Comparison of ENCODE assay signal across 18 mouse cellular contexts in the genomic region with DNA sequence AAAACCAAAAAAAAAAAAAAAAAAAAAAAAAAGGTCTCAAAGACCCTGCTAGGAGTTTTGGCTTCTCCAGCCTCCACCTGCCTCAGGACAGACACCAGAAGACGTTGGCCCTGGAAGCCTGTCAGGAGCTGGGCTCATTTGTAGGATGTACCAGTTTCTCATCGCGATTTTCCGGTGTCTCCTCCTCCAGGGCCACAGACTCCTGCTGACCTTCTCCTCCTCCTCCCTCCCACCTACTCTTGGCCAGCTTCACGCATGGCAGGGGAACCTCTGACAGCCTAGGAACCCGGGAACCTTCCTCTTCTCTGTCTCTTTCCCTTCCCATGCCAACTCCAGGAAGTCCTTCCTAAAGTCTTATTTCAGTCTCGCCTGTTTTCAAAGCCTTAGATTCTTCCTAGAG. TPM values are rescaled to one million over a fixed set of nuclear protein-coding genes. Genes with fewer than 3 reads are reported as not detected.
DNase-seq lines count a peak whose midpoint lies in the region; TF ChIP-seq lines count a peak whose summit lies in the region.
"Had no signal": no experiment of that assay in that cellular context is flagged by ENCODE, and none has a peak within 500 bp of the region (broad histone marks: within the 10 kb centered on the region; RNA-seq: fewer than 3 reads in every experiment).

No protein-coding gene starts in this region.

- H3K4me3 ChIP-seq in layer of hippocampus, adult 2 months = no peak overlapping the region
- H3K4me3 ChIP-seq: embryonic facial prominence, embryonic 15.5 days; erythroblast, embryonic 14.5 days; forebrain, embryonic 10.5 days; heart, adult 2 months; heart, embryonic 15.5 days; hindbrain, embryonic 13.5 days had no signal

- TF ChIP-seq CTCF in layer of hippocampus, adult 2 months (conservative IDR thresholded peaks at IDR 0.05) = no peak

- H3K27ac ChIP-seq in layer of hippocampus, adult 2 months = peak overlapping the region; percentile 51
- H3K27ac ChIP-seq: forebrain, embryonic 10.5 days; heart, embryonic 15.5 days; hindbrain, embryonic 13.5 days; hindbrain, postnatal 0 days had no signal

- DNase-seq in cerebellum, adult 9-10 months = peak; percentile 62
- no peak for DNase-seq in cerebellum, postnatal 10 days
- DNase-seq in layer of hippocampus, adult 2 months (ENCODE audit: low spot score in 2 of 2) = no peak
- no peak for DNase-seq in layer of hippocampus, postnatal 36 days
- DNase-seq in brain, adult 2 months (ENCODE audit: low read depth, low spot score) = peak; percentile 25
- peak; percentile 22 for DNase-seq in cerebellum, postnatal 36 days
- no peak for DNase-seq in urinary bladder, postnatal 10 days (ENCODE audit: low spot score)
- no peak for DNase-seq in lung, postnatal 25 days (ENCODE audit: low spot score)
- DNase-seq: embryo, embryonic 11 days; kidney, adult 11 months had no signal

RNA-seq across cellular contexts. Expression of a gene that starts 7.0 kb away (rescaled TPM):
- total RNA-seq in layer of hippocampus, adult 2 months (2021) = 10 to 100 TPM; 60.2 to 64.6 TPM
- 10 to 100 TPM; 64.3 to 64.7 TPM for total RNA-seq in layer of hippocampus, postnatal 36 days (2021)

RNA-seq across cellular contexts. Expression of a gene that starts 7.3 kb away (rescaled TPM):
- total RNA-seq in layer of hippocampus, adult 2 months (2021) = 100 to 1,000 TPM; 336 to 351 TPM
- total RNA-seq in layer of hippocampus, postnatal 36 days (2021) = 100 to 1,000 TPM; 342 to 346 TPM

RNA-seq across cellular contexts. Expression of a gene that starts 16.6 kb away (rescaled TPM):
- total RNA-seq in layer of hippocampus, adult 2 months (2021) = 1 to 10 TPM; 7.0 to 8.8 TPM
- total RNA-seq in layer of hippocampus, postnatal 36 days (2021) = 1 to 10 TPM; 8.3 to 8.6 TPM

RNA-seq across cellular contexts. Expression of a gene that starts 31.6 kb away (rescaled TPM):
- 1 to 10 TPM; 1.4 to 3.3 TPM for total RNA-seq in layer of hippocampus, adult 2 months (2021)
- 1 to 10 TPM; 2.4 to 2.9 TPM for total RNA-seq in layer of hippocampus, postnatal 36 days (2021)
- total RNA-seq: hematopoietic stem cell, adult 5-6 weeks had no signal

RNA-seq across cellular contexts. Expression of a gene that starts 40.6 kb away (rescaled TPM):
- 10 to 100 TPM; 44.5 to 49.4 TPM for total RNA-seq in layer of hippocampus, adult 2 months (2021)
- 10 to 100 TPM; 46.2 to 46.9 TPM for total RNA-seq in layer of hippocampus, postnatal 36 days (2021)

Comparison
In these comparisons a context has a peak if more than half of its experiments do, and no peak if none do; other contexts are left out.
1. DNase-seq: peak in cerebellum, adult 9-10 months (single experiment), brain, adult 2 months (single experiment) and cerebellum, postnatal 36 days (2 of 2); none in cerebellum, postnatal 10 days (0 of 2), layer of hippocampus, adult 2 months (0 of 2), layer of hippocampus, postnatal 36 days (0 of 2), urinary bladder, postnatal 10 days (single experiment) and lung, postnatal 25 days (single experiment).